Mouse (Mus musculus) spleen, adult 2 months (tissue): ENCODE results near the gene Smc6. TPM values are rescaled to one million over a fixed set of nuclear protein-coding genes. Genes with fewer than 3 reads are reported as not detected.

Source experiments
- DNase-seq, 2 experiments: peaks; one replicate each; pipeline versions ENCODE4 v3.0.0 to v3.0.0-alpha.2; 2012 to 2021; ENCODE audit warnings: low spot score in 2 of 2, low read depth in 1 of 2
- H3K27ac ChIP-seq: fragments of 200-500 bp; 2 replicates; pipeline ENCODE4 v1.5.1; 2012; ENCODE audit warnings: low read length, inconsistent platforms; ENCODE audit not compliant: insufficient read depth
- H3K27me3 ChIP-seq: fragments of 200-500 bp; 2 replicates; pipeline ENCODE4 v1.6.1; 2012; ENCODE audit warnings: mild to moderate bottlenecking, moderate library complexity, low read length, inconsistent platforms; ENCODE audit not compliant: control insufficient read depth, insufficient read depth
- H3K36me3 ChIP-seq: fragments of 200-500 bp; 2 replicates; pipeline ENCODE4 v1.6.1; 2012; ENCODE audit warnings: mild to moderate bottlenecking, low read length, inconsistent platforms; ENCODE audit not compliant: control insufficient read depth, insufficient read depth
- H3K4me1 ChIP-seq: fragments of 200-500 bp; 2 replicates; pipeline ENCODE4 v1.6.1; 2011; ENCODE audit warnings: inconsistent platforms; ENCODE audit not compliant: control insufficient read depth, insufficient read depth, insufficient read length
- H3K4me3 ChIP-seq: fragments of 200-500 bp; 2 replicates; pipeline ENCODE4 v1.5.1; 2011; ENCODE audit warnings: mild to moderate bottlenecking, inconsistent platforms; ENCODE audit not compliant: insufficient read depth, insufficient read length; ENCODE audit errors: extremely low read depth
- CTCF ChIP-seq: fragments of 200-500 bp; IDR thresholded peaks from 2 replicates; pipeline ENCODE4 v1.5.1; 2011; ENCODE audit warnings: mild to moderate bottlenecking, inconsistent platforms; ENCODE audit not compliant: insufficient read depth, insufficient read length, insufficient replicate concordance; ENCODE audit errors: extremely low read depth
- POLR2A ChIP-seq: fragments of 200-500 bp; IDR thresholded peaks from 2 replicates; pipeline ENCODE4 v1.6.1; 2011; ENCODE audit warnings: low read depth, low read length, inconsistent platforms
- WGBS: fragments of 180-500 bp; shearing (Covaris S2); methylation state at CpG from one replicate; pipeline ENCODE4 v1.1.7; 2018; 5-methylcytosine and 5-hydroxymethylcytosine counted together
- polyA plus RNA-seq: library from polyadenylated mRNA; depleted of rRNA; stranded (reverse); fragments of >200 nt; gene quantifications from 2 replicates; pipeline ENCODE4 v1.2.3, GENCODE M21; 2012; rRNA removed

Gene Smc6
- polyA plus RNA-seq, 1 experiment: 9.5 TPM

GRCm38 (mm10) chr12:11348423-11348822, 82.7 kb downstream of the Smc6 start:
- no peaks in the 10 kb centered on the region for H3K27me3 ChIP-seq
- DNase-seq: no peak
- no peak overlapping the region for H3K27ac ChIP-seq
- no peak overlapping the region for H3K4me3 ChIP-seq
- 57% methylated on average over 1 of the region's 1 CpGs for WGBS
- no peaks in the 10 kb centered on the region for H3K36me3 ChIP-seq
- no peaks in the 10 kb centered on the region for H3K4me1 ChIP-seq
- TF ChIP-seq CTCF (no peak), POLR2A (no peak)

GRCm38 (mm10) chr12:11349870-11350269, 84.2 kb downstream of the Smc6 start:
- DNase-seq: no peak
- WGBS: 72% methylated on average over 5 of the region's 5 CpGs
- H3K27ac ChIP-seq: no peak overlapping the region
- TF ChIP-seq CTCF (no peak), POLR2A (no peak)
- H3K4me3 ChIP-seq: no peak overlapping the region
- no peaks in the 10 kb centered on the region for H3K36me3 ChIP-seq
- H3K27me3 ChIP-seq: no peaks in the 10 kb centered on the region
- no peaks in the 10 kb centered on the region; the same call in 1 of the 2 replicates for H3K4me1 ChIP-seq

DNA sequence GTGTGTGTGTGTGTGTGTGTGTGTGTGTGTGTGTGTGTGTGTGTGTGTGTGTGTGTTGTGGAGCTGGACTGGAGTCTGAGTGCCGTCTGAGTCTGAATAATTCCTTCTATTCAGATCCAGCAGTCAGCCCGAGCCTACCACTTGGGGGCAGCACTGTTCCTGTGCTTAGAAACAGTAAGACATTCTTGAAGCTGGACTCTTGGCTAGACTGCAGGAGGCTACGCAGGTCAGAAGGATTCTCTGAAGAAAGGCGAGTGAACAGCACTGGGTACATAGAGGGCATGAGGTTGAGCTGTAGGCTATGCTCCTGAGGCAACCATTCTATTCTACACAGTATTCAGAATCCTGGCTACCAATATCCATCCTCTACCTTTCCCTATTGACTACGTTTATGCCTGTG, 85.2 kb downstream of the Smc6 start:
- H3K27me3 ChIP-seq: no peaks in the 10 kb centered on the region
- peak in 1 of 2 experiments; percentile 30 for DNase-seq
- WGBS: 33% methylated on average over 5 of the region's 5 CpGs
- H3K36me3 ChIP-seq: no peaks in the 10 kb centered on the region
- TF ChIP-seq POLR2A (no peak), CTCF (peak; percentile 31; the same call in 1 of the 2 replicates)
- no peak overlapping the region for H3K27ac ChIP-seq
- H3K4me1 ChIP-seq: no peaks in the 10 kb centered on the region; the same call in 1 of the 2 replicates
- H3K4me3 ChIP-seq: no peak overlapping the region

DNA sequence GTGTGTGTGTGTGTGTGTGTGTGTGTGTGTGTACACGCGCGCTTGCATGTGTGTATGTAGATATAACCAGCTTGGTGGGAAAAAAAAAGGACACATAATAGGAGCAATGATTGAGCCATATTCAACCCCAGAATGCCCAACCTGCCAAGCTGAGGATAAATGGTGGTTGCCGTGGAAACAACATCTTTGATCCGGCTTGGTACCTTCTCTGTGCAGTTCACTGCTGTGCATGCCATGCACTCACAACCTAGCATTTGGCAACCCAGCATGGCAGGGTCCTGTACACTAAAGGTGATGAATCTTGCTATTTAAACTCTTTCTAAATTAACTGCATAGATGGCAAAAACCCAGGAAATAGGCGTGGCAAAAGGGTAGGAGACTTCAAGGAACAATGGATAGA, 96.7 kb downstream of the Smc6 start:
- H3K4me3 ChIP-seq: no peak overlapping the region
- H3K27me3 ChIP-seq: no peaks in the 10 kb centered on the region
- H3K4me1 ChIP-seq: no peaks in the 10 kb centered on the region
- H3K27ac ChIP-seq: no peak overlapping the region
- TF ChIP-seq POLR2A: no peak
- TF ChIP-seq CTCF: no peak
- no peak for DNase-seq
- 91% methylated on average over 6 of the region's 6 CpGs for WGBS
- no peaks in the 10 kb centered on the region for H3K36me3 ChIP-seq

- 47% methylated on average over 6 of the region's 6 CpGs for WGBS
- no peaks in the 10 kb centered on the region for H3K4me1 ChIP-seq
- no peak overlapping the region for H3K27ac ChIP-seq
- TF ChIP-seq CTCF (no peak), POLR2A (no peak)
- no peaks in the 10 kb centered on the region for H3K27me3 ChIP-seq
- no peaks in the 10 kb centered on the region for H3K36me3 ChIP-seq
- no peak overlapping the region for H3K4me3 ChIP-seq
- no peak for DNase-seq
Measured at GRCm38 (mm10) chr12:11364870-11365269, 99.2 kb downstream of the Smc6 start.

GRCm38 (mm10) chr12:11367099-11367765, 101.5 kb downstream of the Smc6 start:
- no peak overlapping the region for H3K27ac ChIP-seq
- 55% methylated on average over 3 of the region's 3 CpGs for WGBS
- DNase-seq: no peak
- H3K27me3 ChIP-seq: no peaks in the 10 kb centered on the region
- no peaks in the 10 kb centered on the region for H3K36me3 ChIP-seq
- TF ChIP-seq CTCF: no peak
- no peak for TF ChIP-seq POLR2A
- no peaks in the 10 kb centered on the region for H3K4me1 ChIP-seq
- no peak overlapping the region for H3K4me3 ChIP-seq

Other genes with a start within 250 kb of the Smc6 start
- 0.33 and 0.45 TPM in 2 replicates for gene Kcns3, start 114.8 kb upstream of the Smc6 start, polyA plus RNA-seq
- 0.23 and 0.26 TPM in 2 replicates for gene Msgn1, start 56.9 kb upstream of the Smc6 start, polyA plus RNA-seq
- gene Gen1, start 85 bp upstream of the Smc6 start, polyA plus RNA-seq: 0.28 and 0.33 TPM in 2 replicates
- gene Vsnl1, start 170.7 kb downstream of the Smc6 start, polyA plus RNA-seq: not detected in 2 replicates
- not detected in 2 replicates for gene Rad51ap2, start 190.2 kb downstream of the Smc6 start, polyA plus RNA-seq